Mouse (Mus musculus): ENCODE data around the gene Ntan1. TPM values are rescaled to one million over a fixed set of nuclear protein-coding genes. Genes with fewer than 3 reads are reported as not detected.
"Not testable (repeated sequence)": the region's sequence is repeated elsewhere in the genome, so short reads cannot be mapped to it uniquely, and the experiment has no call there.

The Ntan1 gene
- polyA plus RNA-seq, 1 experiment from 2014 or later = 129 TPM

DNA sequence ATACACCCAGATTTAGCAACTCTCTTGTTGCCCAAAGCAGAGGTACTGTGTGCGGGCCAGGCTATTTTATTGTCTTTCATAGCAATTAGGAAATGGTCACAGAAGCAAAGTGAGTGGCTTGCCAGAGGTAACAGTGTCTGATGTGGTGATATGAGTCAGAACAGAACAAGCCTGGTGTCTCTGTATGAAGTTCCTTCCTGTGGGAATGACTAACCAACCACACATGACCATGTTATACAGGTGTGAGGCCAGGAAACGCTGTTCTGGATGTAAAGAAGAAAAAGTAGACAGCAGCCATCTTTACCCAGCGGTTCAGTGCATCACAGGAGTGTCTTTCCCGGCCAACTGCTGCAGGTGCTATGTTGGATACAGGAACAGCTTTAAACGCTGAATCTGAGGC, 26.4 kb downstream of the Ntan1 start:
- no peaks in the 10 kb centered on the region for H3K27me3 ChIP-seq (ENCODE audit: insufficient read depth, poor library complexity, severe bottlenecking)
- 94% methylated on average over 5 of the region's 5 CpGs for WGBS
- no peaks in the 10 kb centered on the region for H3K4me1 ChIP-seq
- no peak overlapping the region for H3K4me3 ChIP-seq
- no peaks in the 10 kb centered on the region for H3K9me3 ChIP-seq
- H3K27ac ChIP-seq = no peak overlapping the region
- H3K36me3 ChIP-seq = peaks cover 68% of the 10 kb centered on the region
- DNase-seq (ENCODE audit: low spot score) = no peak

DNA sequence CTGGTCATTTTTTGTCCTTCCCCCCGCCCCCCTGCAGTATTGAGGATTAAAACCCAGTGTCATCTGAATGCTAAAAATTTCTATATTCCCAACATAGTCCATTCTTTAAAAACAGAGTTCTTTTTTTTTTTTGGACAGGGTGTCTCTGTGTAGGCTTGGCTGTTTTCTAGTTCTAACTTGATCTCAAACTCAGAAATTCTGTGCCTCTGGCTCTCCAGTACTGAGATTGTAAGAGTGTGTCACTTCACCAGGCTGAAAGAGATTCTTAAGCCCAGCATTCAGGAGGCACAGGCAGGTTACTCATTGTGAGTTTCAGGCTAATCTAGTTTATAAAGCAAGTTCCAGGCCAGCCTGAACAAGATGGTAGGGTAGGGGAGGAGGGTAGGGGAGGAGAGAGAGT, 28.0 kb downstream of the Ntan1 start:
- Histone ChIP-seq H3K36me3 (peaks cover 63% of the 10 kb centered on the region), H3K9me3 (no peaks in the 10 kb centered on the region), H3K27me3 (ENCODE audit: insufficient read depth, poor library complexity, severe bottlenecking) (no peaks in the 10 kb centered on the region), H3K4me3 (no peak overlapping the region), H3K27ac (no peak overlapping the region), H3K4me1 (no peaks in the 10 kb centered on the region)
- no peak for DNase-seq (ENCODE audit: low spot score)
- WGBS = 97% methylated on average over 1 of the region's 1 CpGs

- Histone ChIP-seq H3K4me1 (no peaks in the 10 kb centered on the region), H3K9me3 (no peaks in the 10 kb centered on the region), H3K27ac (no peak overlapping the region), H3K36me3 (peaks cover 61% of the 10 kb centered on the region), H3K4me3 (no peak overlapping the region), H3K27me3 (ENCODE audit: insufficient read depth, poor library complexity, severe bottlenecking) (no peaks in the 10 kb centered on the region)
- 58% methylated on average over 2 of the region's 2 CpGs for WGBS
- DNase-seq (ENCODE audit: low spot score) = no peak
Observed at GRCm38 (mm10) chr16:13848310-13848709, 29.7 kb downstream of the Ntan1 start.

GRCm38 (mm10) chr16:13851446-13851845, 32.8 kb downstream of the Ntan1 start:
- H3K27ac ChIP-seq = no peak overlapping the region
- no peaks in the 10 kb centered on the region for H3K9me3 ChIP-seq
- H3K4me3 ChIP-seq = no peak overlapping the region
- DNase-seq (ENCODE audit: low spot score) = no peak
- no peaks in the 10 kb centered on the region for H3K27me3 ChIP-seq (ENCODE audit: insufficient read depth, poor library complexity, severe bottlenecking)
- WGBS = 92% methylated on average over 4 of the region's 4 CpGs
- H3K4me1 ChIP-seq = no peaks in the 10 kb centered on the region
- H3K36me3 ChIP-seq = peaks cover 53% of the 10 kb centered on the region

- whole genome bisulfite sequencing = 96% methylated on average over 4 of the region's 4 CpGs
- Histone ChIP-seq H3K27ac (no peak overlapping the region), H3K36me3 (peaks cover 59% of the 10 kb centered on the region), H3K9me3 (no peaks in the 10 kb centered on the region), H3K27me3 (ENCODE audit: insufficient read depth, poor library complexity, severe bottlenecking) (no peaks in the 10 kb centered on the region), H3K4me3 (no peak overlapping the region), H3K4me1 (no peaks in the 10 kb centered on the region)
- DNase-seq (ENCODE audit: low spot score) = no peak
Observed at GRCm38 (mm10) chr16:13853886-13854285, 35.2 kb downstream of the Ntan1 start.

- peaks cover 26% of the 10 kb centered on the region for H3K36me3 ChIP-seq
- H3K27me3 ChIP-seq (ENCODE audit: insufficient read depth, poor library complexity, severe bottlenecking) = no peaks in the 10 kb centered on the region
- H3K4me1 ChIP-seq = peaks cover 8% of the 10 kb centered on the region
- H3K27ac ChIP-seq = no peak overlapping the region
- no peak for DNase-seq (ENCODE audit: low spot score)
- H3K9me3 ChIP-seq = no peaks in the 10 kb centered on the region
- 70% methylated on average over 4 of the region's 4 CpGs for WGBS
- H3K4me3 ChIP-seq = no peak overlapping the region
Observed at GRCm38 (mm10) chr16:13866076-13866475, 47.4 kb downstream of the Ntan1 start.

- Histone ChIP-seq H3K27ac (no peak overlapping the region), H3K27me3 (ENCODE audit: insufficient read depth, poor library complexity, severe bottlenecking) (no peaks in the 10 kb centered on the region), H3K4me1 (peaks cover 8% of the 10 kb centered on the region), H3K36me3 (peaks cover 28% of the 10 kb centered on the region), H3K4me3 (no peak overlapping the region), H3K9me3 (no peaks in the 10 kb centered on the region)
- 77% methylated on average over 5 of the region's 5 CpGs for WGBS
- DNase-seq (ENCODE audit: low spot score) = no peak
Observed at GRCm38 (mm10) chr16:13866616-13867015, 48.0 kb downstream of the Ntan1 start.

DNA sequence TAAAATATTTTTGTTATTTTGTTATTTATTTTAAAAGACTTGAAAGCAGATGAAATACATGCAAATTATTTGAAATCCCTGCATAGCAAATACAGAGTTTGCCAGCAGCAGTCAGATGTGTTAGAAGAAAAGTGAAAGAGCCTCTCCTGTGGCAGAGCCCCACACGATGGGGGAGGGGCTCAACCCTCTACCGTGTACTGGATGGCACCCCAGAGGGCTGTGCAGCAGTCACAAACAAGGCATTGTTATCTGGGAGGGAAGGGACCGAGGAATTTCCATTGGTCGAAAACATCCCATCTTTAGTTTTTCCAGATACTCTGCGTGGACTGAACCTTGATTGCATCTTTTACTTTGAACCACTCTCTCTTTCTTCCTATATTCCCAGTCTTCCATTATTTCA, 48.8 kb downstream of the Ntan1 start:
- H3K4me3 ChIP-seq; H3K9me3 ChIP-seq; H3K4me1 ChIP-seq; H3K27me3 ChIP-seq (ENCODE audit: insufficient read depth, poor library complexity, severe bottlenecking); DNase-seq (ENCODE audit: low spot score); H3K27ac ChIP-seq: not testable (repeated sequence)
- 19% methylated on average over 5 of the region's 5 CpGs for WGBS
- peaks cover 28% of the 10 kb centered on the region for H3K36me3 ChIP-seq

- peaks cover 8% of the 10 kb centered on the region for H3K4me1 ChIP-seq
- H3K4me3 ChIP-seq = peak overlapping the region; percentile 57
- no peaks in the 10 kb centered on the region for H3K9me3 ChIP-seq
- peak overlapping the region; percentile 83 for H3K27ac ChIP-seq
- DNase-seq (ENCODE audit: low spot score) = peak; percentile 79
- no peaks in the 10 kb centered on the region for H3K27me3 ChIP-seq (ENCODE audit: insufficient read depth, poor library complexity, severe bottlenecking)
- 9% methylated on average over 42 of the region's 42 CpGs for WGBS
- peaks cover 26% of the 10 kb centered on the region for H3K36me3 ChIP-seq
Observed at GRCm38 (mm10) chr16:13867910-13868514, 49.4 kb downstream of the Ntan1 start.

- Histone ChIP-seq H3K36me3 (peaks cover 48% of the 10 kb centered on the region), H3K27ac (no peak overlapping the region), H3K4me3 (no peak overlapping the region), H3K9me3 (no peaks in the 10 kb centered on the region), H3K27me3 (ENCODE audit: insufficient read depth, poor library complexity, severe bottlenecking) (no peaks in the 10 kb centered on the region), H3K4me1 (no peaks in the 10 kb centered on the region)
- WGBS = 87% methylated on average over 4 of the region's 4 CpGs
- DNase-seq (ENCODE audit: low spot score) = no peak
Observed at GRCm38 (mm10) chr16:13875483-13875882, 56.8 kb downstream of the Ntan1 start.

GRCm38 (mm10) chr16:13883094-13883774, 64.6 kb downstream of the Ntan1 start:
- H3K36me3 ChIP-seq = peaks cover 13% of the 10 kb centered on the region; the same call in 1 of the 2 replicates
- no peak overlapping the region for H3K4me3 ChIP-seq
- no peaks in the 10 kb centered on the region for H3K9me3 ChIP-seq
- DNase-seq (ENCODE audit: low spot score) = no peak
- H3K27me3 ChIP-seq (ENCODE audit: insufficient read depth, poor library complexity, severe bottlenecking) = no peaks in the 10 kb centered on the region
- H3K4me1 ChIP-seq = no peaks in the 10 kb centered on the region
- no peak overlapping the region for H3K27ac ChIP-seq
- WGBS = 47% methylated on average over 3 of the region's 3 CpGs

Data from heart, embryonic 10.5 days (tissue).